Mouse (Mus musculus) hindbrain, postnatal 0 days (tissue): ENCODE measurements at regions not wholly inside any gene's neighbourhood (a gene's known extent, or its start where the extent isn't known, plus 50 kb on each side); places are given as distances from the start of the nearest gene placed in this dataset.

Experiments
- ATAC-seq: fragments of 200-750 bp; cut with Nextera tagmentation; 2 replicates; pipeline ENCODE4 v1.8.0; 2017; ENCODE audit warnings: mild to moderate bottlenecking, moderate TSS enrichment, moderate library complexity
- DNase-seq: peaks from one replicate; pipeline ENCODE4 v3.0.0-alpha.2; 2015; ENCODE audit warnings: low spot score
- H3K27ac ChIP-seq: fragments of 300-500 bp; sonication (generic); 2 replicates; pipeline ENCODE4 v1.5.1; 2014; ENCODE audit warnings: mild to moderate bottlenecking
- H3K27me3 ChIP-seq: fragments of 300-500 bp; sonication (generic); 2 replicates; pipeline ENCODE4 v1.6.1; 2014; ENCODE audit warnings: low read length, mixed read lengths; ENCODE audit not compliant: insufficient read depth
- H3K36me3 ChIP-seq: fragments of 300-500 bp; sonication (generic); 2 replicates; pipeline ENCODE4 v1.6.1; 2014; ENCODE audit warnings: low read length, mixed read lengths; ENCODE audit not compliant: insufficient read depth
- H3K4me1 ChIP-seq: fragments of 300-500 bp; sonication (generic); 2 replicates; pipeline ENCODE4 v1.6.1; 2014; ENCODE audit warnings: antibody characterized with exemption, low read length, mixed read lengths; ENCODE audit not compliant: insufficient read depth
- H3K4me2 ChIP-seq: fragments of 300-500 bp; sonication (generic); 2 replicates; pipeline ENCODE4 v1.6.1; 2014; ENCODE audit warnings: low read depth, mild to moderate bottlenecking, low read length, moderate library complexity, mixed read lengths
- H3K4me3 ChIP-seq: fragments of 300-500 bp; sonication (generic); 2 replicates; pipeline ENCODE4 v1.5.1; 2014; ENCODE audit warnings: low read length
- H3K9ac ChIP-seq: fragments of 300-500 bp; sonication (generic); replicated peaks from 2 replicates; pipeline ENCODE4 v1.6.1; 2014; ENCODE audit warnings: mild to moderate bottlenecking, low read length, moderate library complexity, mixed read lengths
- H3K9me3 ChIP-seq: fragments of 300-500 bp; sonication (generic); 2 replicates; pipeline ENCODE4 v1.6.1; 2016; ENCODE audit warnings: low read length, mixed read lengths
- CTCF ChIP-seq: IDR thresholded peaks from 2 replicates; pipeline ENCODE4 v1.5.1; 2016; ENCODE audit warnings: antibody characterized with exemption, control low read depth, low read depth
- WGBS: fragments of 180-500 bp; shearing (Covaris S2); extraction: QIAGEN DNeasy Blood & Tissue Kit; methylation state at CpG from one replicate; pipeline ENCODE4 v1.1.7; 2014; 5-methylcytosine and 5-hydroxymethylcytosine counted together

DNA sequence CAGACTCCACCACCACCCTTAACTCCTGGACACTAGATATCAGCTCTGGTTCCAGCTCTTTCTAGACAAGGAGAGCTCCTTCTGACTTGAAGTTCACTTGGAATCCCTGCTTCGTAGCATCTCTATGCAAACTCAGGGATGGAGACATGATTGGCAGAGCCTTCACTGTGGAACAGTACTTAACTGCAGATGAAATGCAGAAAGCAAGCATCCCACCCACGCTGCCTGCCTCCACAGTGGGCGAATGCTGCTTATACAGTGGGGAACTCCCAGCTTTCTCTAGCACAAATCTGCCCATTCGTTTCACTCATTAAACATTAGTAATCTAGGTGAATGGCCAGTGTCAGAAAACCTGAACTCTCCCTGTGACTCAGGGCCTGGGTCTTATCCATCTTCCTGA, 92.0 kb upstream of the Coch start:
- Histone ChIP-seq H3K36me3 (no peaks in the 10 kb centered on the region), H3K27ac (no peak overlapping the region), H3K4me2 (no peak overlapping the region), H3K4me3 (no peak overlapping the region), H3K4me1 (no peaks in the 10 kb centered on the region), H3K9me3 (no peaks in the 10 kb centered on the region), H3K9ac (no peak overlapping the region), H3K27me3 (no peaks in the 10 kb centered on the region)
- DNase-seq: no peak
- no peak for ATAC-seq
- 89% methylated on average over 4 of the region's 4 CpGs for WGBS
- TF ChIP-seq CTCF: no peak

DNA sequence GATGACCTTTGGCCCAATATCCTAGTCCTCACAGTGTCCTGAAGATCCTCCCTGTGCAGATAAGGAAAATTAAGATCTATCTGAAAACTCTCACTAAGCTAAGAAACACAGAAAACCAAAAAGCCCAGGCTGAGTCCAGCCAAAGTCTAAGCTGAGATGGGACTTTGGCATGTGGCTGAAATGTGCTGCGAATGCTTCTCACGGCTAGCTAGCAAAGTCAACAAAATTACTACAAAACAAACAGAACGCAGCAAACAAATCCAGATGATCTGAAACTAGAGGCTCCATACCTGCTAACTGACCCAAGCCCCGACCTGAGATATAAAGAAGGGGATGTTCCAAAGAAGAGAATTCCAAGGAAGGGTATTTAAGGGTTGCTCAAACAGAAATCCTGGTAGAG, 90.4 kb upstream of the Coch start:
- Histone ChIP-seq H3K9ac (no peak overlapping the region), H3K4me3 (no peak overlapping the region), H3K36me3 (no peaks in the 10 kb centered on the region), H3K27me3 (no peaks in the 10 kb centered on the region), H3K4me2 (no peak overlapping the region), H3K9me3 (no peaks in the 10 kb centered on the region), H3K4me1 (no peaks in the 10 kb centered on the region), H3K27ac (no peak overlapping the region)
- DNase-seq (no peak), ATAC-seq (no peak)
- WGBS: 91% methylated on average over 4 of the region's 4 CpGs
- no peak for TF ChIP-seq CTCF

DNA sequence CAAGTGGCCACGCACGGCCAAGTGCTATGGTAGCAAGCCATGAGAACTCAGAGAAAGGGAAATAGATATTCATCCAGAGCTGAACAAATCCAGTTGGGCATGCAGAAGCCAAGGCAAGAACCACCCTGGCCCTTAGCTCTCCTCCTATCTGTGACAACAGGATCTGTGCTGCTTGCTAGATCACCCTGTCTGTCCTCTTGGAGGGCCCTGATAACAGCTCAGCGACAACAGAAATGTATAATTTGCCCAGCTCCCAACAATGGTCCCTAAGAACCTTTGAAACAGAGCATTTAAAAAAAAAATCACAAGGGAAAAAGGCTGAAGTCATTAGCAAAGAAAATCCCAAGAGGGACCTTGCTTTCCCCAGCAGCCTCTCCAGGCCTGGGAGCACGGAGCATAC, 89.4 kb upstream of the Coch start:
- H3K9ac ChIP-seq: no peak overlapping the region
- ATAC-seq: no peak
- WGBS: 84% methylated on average over 4 of the region's 4 CpGs
- H3K27ac ChIP-seq: no peak overlapping the region
- H3K27me3 ChIP-seq: no peaks in the 10 kb centered on the region
- no peak overlapping the region for H3K4me2 ChIP-seq
- TF ChIP-seq CTCF: no peak
- H3K4me3 ChIP-seq: no peak overlapping the region
- no peaks in the 10 kb centered on the region for H3K9me3 ChIP-seq
- no peaks in the 10 kb centered on the region for H3K36me3 ChIP-seq
- DNase-seq: no peak
- H3K4me1 ChIP-seq: no peaks in the 10 kb centered on the region

DNA sequence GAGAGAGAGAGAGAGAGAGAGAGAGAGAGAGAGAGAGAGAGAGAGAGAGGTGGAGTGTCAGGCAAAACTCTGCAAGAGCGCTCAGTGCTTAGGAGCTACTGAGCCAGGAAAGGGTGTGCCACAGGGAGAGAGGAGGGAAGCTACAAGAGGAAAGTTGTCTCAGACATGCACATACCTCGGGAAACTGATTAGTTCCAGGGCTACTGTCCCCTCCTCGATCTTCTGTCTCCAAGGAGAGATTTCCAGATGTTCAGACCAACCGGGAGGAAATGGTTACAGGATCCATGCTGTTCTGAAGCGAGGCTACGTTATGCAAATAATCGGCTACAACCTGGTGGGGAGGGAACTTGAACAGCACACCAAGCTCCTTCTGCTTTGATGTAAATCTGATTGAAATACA, 88.6 kb upstream of the Coch start:
- Histone ChIP-seq H3K4me2 (no peak overlapping the region), H3K9ac (no peak overlapping the region), H3K4me3 (no peak overlapping the region), H3K9me3 (no peaks in the 10 kb centered on the region), H3K27ac (no peak overlapping the region), H3K36me3 (no peaks in the 10 kb centered on the region), H3K4me1 (no peaks in the 10 kb centered on the region), H3K27me3 (no peaks in the 10 kb centered on the region)
- ATAC-seq (no peak), DNase-seq (no peak)
- no peak for TF ChIP-seq CTCF
- 24% methylated on average over 7 of the region's 7 CpGs for WGBS

DNA sequence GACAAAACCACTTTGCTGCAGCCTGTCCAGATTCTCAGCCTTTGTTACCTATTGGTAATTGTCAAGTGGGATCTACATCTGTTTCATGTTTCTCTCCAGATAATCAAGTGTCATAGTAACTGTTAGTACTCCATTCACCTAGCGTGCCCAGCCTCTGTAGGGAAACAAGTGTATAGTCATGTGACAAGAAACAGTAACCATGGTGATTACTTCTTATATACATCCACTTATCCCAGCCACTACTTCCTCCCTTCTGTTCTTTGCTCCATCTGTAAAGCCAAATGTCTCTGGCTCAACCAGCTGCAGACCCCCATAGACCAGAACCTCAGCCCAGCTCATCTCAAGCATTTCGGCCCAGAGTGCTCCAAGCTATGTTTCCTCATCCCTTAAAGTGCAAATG, 83.1 kb upstream of the Coch start:
- ATAC-seq: no peak
- no peak overlapping the region for H3K4me2 ChIP-seq
- no peaks in the 10 kb centered on the region for H3K4me1 ChIP-seq
- no peak for DNase-seq
- H3K9me3 ChIP-seq: no peaks in the 10 kb centered on the region
- H3K36me3 ChIP-seq: no peaks in the 10 kb centered on the region
- H3K27ac ChIP-seq: no peak overlapping the region
- no peak for TF ChIP-seq CTCF
- WGBS: 83% methylated on average over 2 of the region's 2 CpGs
- no peak overlapping the region for H3K9ac ChIP-seq
- no peak overlapping the region for H3K4me3 ChIP-seq
- no peaks in the 10 kb centered on the region for H3K27me3 ChIP-seq

DNA sequence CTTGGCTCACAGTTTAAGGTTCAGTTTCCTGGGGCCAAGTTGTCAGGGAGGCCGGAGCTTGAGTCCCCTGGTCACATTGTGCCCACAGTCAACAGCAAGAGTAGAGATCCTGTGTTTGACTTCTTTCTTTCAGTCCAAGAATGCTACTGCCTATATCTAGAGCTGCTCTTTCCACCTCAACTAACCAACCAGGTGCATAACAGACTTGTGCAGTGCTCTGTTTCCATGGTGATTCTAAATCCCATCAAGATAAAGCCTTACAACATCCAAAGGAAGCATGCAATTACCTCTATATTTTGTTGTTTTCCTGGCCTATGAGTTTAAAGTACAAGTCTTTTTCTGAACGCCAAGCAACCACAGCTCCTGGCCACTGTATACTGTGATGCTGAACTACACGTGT, 76.4 kb upstream of the Coch start:
- DNase-seq: peak; percentile 15

DNA sequence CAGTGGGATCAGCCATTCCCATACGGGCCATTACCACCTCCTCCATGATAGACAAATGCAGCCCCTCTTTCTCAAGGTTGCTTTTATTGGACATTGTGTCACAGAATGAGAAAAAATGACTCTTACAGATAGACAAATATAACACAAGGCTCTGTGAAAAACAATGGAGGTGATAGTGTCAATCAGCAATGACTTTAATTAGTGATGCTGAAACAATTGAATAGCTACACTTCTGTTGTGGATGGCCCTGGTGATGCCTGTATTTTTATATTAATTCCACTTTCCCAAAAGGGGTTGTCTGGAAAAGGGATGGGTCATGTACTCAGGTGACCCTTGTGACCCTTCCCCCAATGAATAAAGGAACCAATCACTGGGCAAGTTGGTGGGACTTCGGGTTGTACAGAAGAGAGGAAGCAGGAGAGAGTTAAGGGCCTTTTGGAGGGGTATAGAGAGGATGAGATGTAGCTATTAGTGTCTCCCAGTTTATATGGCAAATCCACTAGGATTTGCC, 71.5 kb upstream of the Coch start:
- H3K4me1 ChIP-seq: no peaks in the 10 kb centered on the region
- no peak overlapping the region for H3K4me2 ChIP-seq
- 70% methylated on average over 2 of the region's 2 CpGs for WGBS
- H3K4me3 ChIP-seq: no peak overlapping the region
- no peaks in the 10 kb centered on the region for H3K36me3 ChIP-seq
- H3K27ac ChIP-seq: no peak overlapping the region
- TF ChIP-seq CTCF: no peak
- no peaks in the 10 kb centered on the region for H3K27me3 ChIP-seq
- H3K9me3 ChIP-seq: no peaks in the 10 kb centered on the region
- H3K9ac ChIP-seq: no peak overlapping the region
- DNase-seq (no peak), ATAC-seq (no peak)

More for the DNA sequence above, 76.4 kb upstream of the Coch start:
- Histone ChIP-seq H3K9me3 (no peaks in the 10 kb centered on the region), H3K4me2 (no peak overlapping the region), H3K4me3 (no peak overlapping the region), H3K36me3 (no peaks in the 10 kb centered on the region), H3K9ac (no peak overlapping the region), H3K4me1 (no peaks in the 10 kb centered on the region), H3K27ac (0 out of 2 replicates have a peak overlapping the region, but pooled peaks have one; percentile 3), H3K27me3 (no peaks in the 10 kb centered on the region)
- no peak for TF ChIP-seq CTCF
- WGBS: 85% methylated on average over 3 of the region's 3 CpGs
- no peak for ATAC-seq
